Mouse (Mus musculus) E14TG2a.4 (cell line): ENCODE measurements around the gene Rhbdf1.

ENCODE experiments used
- CTCF ChIP-seq: conservative IDR thresholded peaks from 2 replicates; pipeline ENCODE4 v1.5.1; 2014; ENCODE audit warnings: low read length
- POU5F1 ChIP-seq: IDR thresholded peaks from 2 replicates; pipeline ENCODE4 v1.6.1; 2014; ENCODE audit warnings: low read length, borderline replicate concordance

- TF ChIP-seq POU5F1 (no peak), CTCF (no peak)
Observed at GRCm38 (mm10) chr11:32178506-32178905, 43.6 kb downstream of the Rhbdf1 start.
